Mouse (Mus musculus) heart, adult 2 months (tissue): ENCODE measurements around the gene Olfr482. TPM values are rescaled to one million over a fixed set of nuclear protein-coding genes. Genes with fewer than 3 reads are reported as not detected.

Experiments
- DNase-seq, 2 experiments: peaks; one replicate each; pipeline ENCODE4 v3.0.0; 2021
- H3K27ac ChIP-seq: fragments of 200-600 bp; 2 replicates; pipeline ENCODE4 v1.8.1; 2022
- H3K27me3 ChIP-seq: fragments of 200-500 bp; 2 replicates; pipeline ENCODE4 v1.6.1; 2012; ENCODE audit warnings: mild to moderate bottlenecking, low read length, inconsistent platforms, mixed read lengths; ENCODE audit not compliant: control insufficient read depth, insufficient read depth
- H3K36me3 ChIP-seq: fragments of 200-500 bp; 2 replicates; pipeline ENCODE4 v1.6.1; 2012; ENCODE audit warnings: low read length, inconsistent platforms; ENCODE audit not compliant: control insufficient read depth, insufficient read depth
- H3K4me1 ChIP-seq: fragments of 200-500 bp; 2 replicates; pipeline ENCODE4 v1.6.1; 2011; ENCODE audit warnings: low read length; ENCODE audit not compliant: control insufficient read depth, insufficient read depth
- H3K4me3 ChIP-seq: fragments of 200-600 bp; 2 replicates; pipeline ENCODE4 v1.8.1; 2022
- H3K79me2 ChIP-seq: fragments of 200-500 bp; replicated peaks from 2 replicates; pipeline ENCODE4 v1.6.1; 2012; ENCODE audit warnings: mild to moderate bottlenecking, inconsistent platforms, low read length, moderate library complexity, mixed read lengths; ENCODE audit not compliant: control insufficient read depth, insufficient read depth
- H3K9ac ChIP-seq: fragments of 200-500 bp; 2 replicates; pipeline ENCODE4 v1.6.1; 2012; ENCODE audit warnings: low read depth, mild to moderate bottlenecking, control low read depth, inconsistent platforms, low read length, mixed read lengths
- CTCF ChIP-seq: fragments of 200-600 bp; IDR thresholded peaks from 2 replicates; pipeline ENCODE4 v1.8.1; 2022; ENCODE audit warnings: antibody characterized with exemption, mild to moderate bottlenecking, moderate library complexity
- EP300 ChIP-seq: fragments of 200-500 bp; IDR thresholded peaks from 2 replicates; pipeline ENCODE4 v1.6.1; 2011; ENCODE audit warnings: low read depth, low read length, control low read depth; ENCODE audit not compliant: insufficient read depth
- POLR2A ChIP-seq: fragments of 200-500 bp; IDR thresholded peaks from 2 replicates; pipeline ENCODE4 v1.6.1; 2011; ENCODE audit warnings: mild to moderate bottlenecking, low read depth, low read length, control low read depth; ENCODE audit not compliant: insufficient read depth
- WGBS: fragments of 180-500 bp; shearing (Covaris S2); methylation state at CpG from one replicate; pipeline ENCODE4 v1.1.7; 2018; 5-methylcytosine and 5-hydroxymethylcytosine counted together
- intact Hi-C: fragments of 180-260 bp; cut with DNase I; formaldehyde crosslinking; loops from one replicate; pipeline ENCODE4 v1.15.1; 2025
- long read RNA-seq: library from polyadenylated mRNA; stranded (forward); transcript quantifications from one replicate; pipeline ENCODE4 v2.0.0, GENCODE M21; 2021
- polyA plus RNA-seq: library from polyadenylated mRNA; depleted of rRNA; stranded (reverse); fragments of >200 nt; gene quantifications from 2 replicates; pipeline ENCODE4 v1.2.3, GENCODE M21; 2012; rRNA removed
- total RNA-seq, 2 experiments: library from RNA; stranded (reverse); gene quantifications; 2 replicates each; pipeline ENCODE4 v1.2.3; 2021

Olfr482 gene
- total RNA-seq (under 1 TPM; 0.68 to 0.91 TPM), polyA plus RNA-seq (not detected in 2 replicates)
- long read RNA-seq, result 0 reads

GRCm38 (mm10) chr7:108097486-108097885 is at the start of gene Olfr482:
Olfr482 (minus strand) TSS chr7:108097586.
- intact Hi-C loops, result no loop called here
- Histone ChIP-seq H3K27ac (no peak within 1 kb of the TSS), H3K79me2 (no peaks in the 10 kb centered on the region), H3K27me3 (no peaks in the 10 kb centered on the region), H3K36me3 (no peaks in the 10 kb centered on the region), H3K9ac (no peak within 1 kb of the TSS), H3K4me3 (no peak within 1 kb of the TSS), H3K4me1 (no peaks in the 10 kb centered on the region)
- TF ChIP-seq POLR2A, result no peak
- DNase-seq, result no peak
- 52% methylated on average over 1 of the region's 1 CpGs for WGBS

DNA sequence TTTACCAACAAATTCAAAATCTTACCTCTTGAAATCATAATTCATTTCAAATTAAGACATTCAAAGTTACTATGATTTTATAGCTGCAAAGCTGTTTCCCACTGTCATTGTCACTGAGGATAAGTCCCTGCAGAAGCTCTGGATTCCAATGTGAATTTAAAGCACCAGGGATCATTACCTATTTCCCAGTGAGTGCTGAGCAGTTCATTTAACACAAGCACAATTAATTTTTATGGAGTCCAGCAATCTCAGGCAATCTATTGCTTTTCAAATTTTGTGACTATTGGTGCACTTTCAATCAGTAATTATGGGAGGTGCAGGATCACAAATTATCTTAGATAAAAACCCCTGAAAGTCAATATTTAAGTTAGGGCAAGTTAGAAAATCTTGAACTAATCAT is 30.0 kb upstream of the Olfr482 start, which contains the start of gene Olfr484:
Gene Olfr484 (minus strand): TSS at position 101 of the 400 bp plus-strand sequence.
- intact Hi-C loops, result no loop called here

DNA sequence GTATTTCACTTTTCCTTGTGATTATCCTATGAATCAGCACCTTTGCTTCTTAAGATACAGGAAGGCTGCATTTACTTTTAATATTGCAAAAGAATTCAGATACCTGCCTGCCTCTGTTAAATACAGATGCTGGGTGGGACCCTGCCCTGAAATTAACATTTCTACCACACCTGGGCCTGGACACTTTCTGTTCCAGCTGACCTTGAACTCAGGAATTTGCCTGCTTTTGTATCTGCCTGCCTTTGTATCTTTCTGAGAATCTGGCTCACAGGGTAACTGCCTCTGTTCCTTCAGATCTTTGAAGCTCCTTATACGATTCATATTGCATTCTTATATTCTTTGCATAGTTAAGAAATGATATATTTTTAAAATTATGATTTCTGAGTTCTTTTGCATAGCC is 24.0 kb upstream of the Olfr482 start:
- no peaks in the 10 kb centered on the region for H3K36me3 ChIP-seq
- H3K27me3 ChIP-seq, result no peaks in the 10 kb centered on the region
- H3K4me3 ChIP-seq, result no peak overlapping the region
- H3K79me2 ChIP-seq, result no peaks in the 10 kb centered on the region
- intact Hi-C loops, result no loop called here
- TF ChIP-seq CTCF (no peak), EP300 (no peak), POLR2A (no peak)
- H3K27ac ChIP-seq, result no peak overlapping the region
- DNase-seq, result no peak
- H3K4me1 ChIP-seq, result no peaks in the 10 kb centered on the region
- 38% methylated on average over 1 of the region's 1 CpGs for WGBS
- H3K9ac ChIP-seq, result no peak overlapping the region

More for the DNA sequence above, 30.0 kb upstream of the Olfr482 start, which contains the start of gene Olfr484:
- Histone ChIP-seq H3K9ac (no peak within 1 kb of the TSS), H3K79me2 (no peaks in the 10 kb centered on the region), H3K4me3 (no peak within 1 kb of the TSS), H3K36me3 (no peaks in the 10 kb centered on the region), H3K4me1 (no peaks in the 10 kb centered on the region), H3K27me3 (no peaks in the 10 kb centered on the region), H3K27ac (no peak within 1 kb of the TSS)
- no peak for DNase-seq
- TF ChIP-seq EP300, result no peak
- no peak for TF ChIP-seq CTCF
- no peak for TF ChIP-seq POLR2A

- H3K79me2 ChIP-seq, result no peaks in the 10 kb centered on the region
- 4% methylated on average over 1 of the region's 1 CpGs for WGBS
- no peak overlapping the region for H3K4me3 ChIP-seq
- H3K27ac ChIP-seq, result no peak overlapping the region
- intact Hi-C loops, result no loop called here
- TF ChIP-seq EP300 (no peak), CTCF (no peak), POLR2A (no peak)
- no peaks in the 10 kb centered on the region for H3K27me3 ChIP-seq
- H3K9ac ChIP-seq, result no peak overlapping the region
- no peaks in the 10 kb centered on the region for H3K4me1 ChIP-seq
- H3K36me3 ChIP-seq, result no peaks in the 10 kb centered on the region
- no peak for DNase-seq
These were observed 23.3 kb upstream of the Olfr482 start for GRCm38 (mm10) chr7:108120681-108121080.

DNA sequence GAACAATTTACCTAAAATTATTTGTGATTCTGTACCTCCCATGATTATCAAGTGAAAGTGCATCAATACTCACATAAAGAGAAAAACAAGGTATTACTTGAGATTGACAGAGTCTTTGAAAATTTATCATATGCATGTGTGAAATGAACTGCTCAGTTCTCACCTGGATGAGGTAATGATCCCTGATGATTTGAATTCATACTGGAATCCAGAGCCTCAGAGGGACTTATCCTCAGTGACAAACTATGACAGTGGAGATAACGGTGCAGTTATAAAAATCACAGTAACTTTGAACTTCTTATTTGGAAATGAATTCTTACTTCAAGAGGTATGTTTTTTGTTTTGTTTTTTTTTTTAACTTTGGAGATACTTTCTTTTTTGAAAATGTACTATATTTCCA is 3.2 kb upstream of the Olfr482 start, which contains the start of gene Olfr483:
Gene Olfr483 (plus strand): TSS at position 301 of the 400 bp plus-strand sequence.
- TF ChIP-seq EP300 (no peak), CTCF (no peak), POLR2A (no peak)
- no peak within 1 kb of the TSS for H3K27ac ChIP-seq
- no peaks in the 10 kb centered on the region for H3K79me2 ChIP-seq
- no peak for DNase-seq
- intact Hi-C loops, result no loop called here
- WGBS, result 61% methylated on average over 1 of the region's 1 CpGs
- H3K4me1 ChIP-seq, result no peaks in the 10 kb centered on the region
- no peaks in the 10 kb centered on the region for H3K36me3 ChIP-seq
- no peak within 1 kb of the TSS for H3K9ac ChIP-seq
- no peak within 1 kb of the TSS for H3K4me3 ChIP-seq
- no peaks in the 10 kb centered on the region for H3K27me3 ChIP-seq

DNA sequence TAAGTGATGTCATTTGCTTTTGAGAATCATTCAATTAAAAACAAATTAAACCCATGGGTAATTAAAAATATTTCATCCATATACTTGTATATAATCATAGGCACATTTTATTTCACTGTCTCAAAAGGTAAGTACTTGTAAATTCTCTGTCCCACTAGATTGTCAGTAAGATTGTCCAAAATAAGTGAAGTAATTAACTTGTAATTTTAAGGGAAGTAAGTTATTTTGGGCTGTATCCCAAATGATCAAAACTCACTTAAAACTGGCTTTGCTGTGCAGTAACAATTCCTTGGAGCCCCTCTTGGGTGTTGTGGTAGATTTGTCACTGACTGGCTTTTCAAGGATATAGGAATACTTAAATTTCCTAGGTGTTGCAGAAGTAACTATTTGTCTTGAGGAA is 17.8 kb downstream of the Olfr482 start, which contains the start of gene Olfr481:
Gene Olfr481 (plus strand): TSS at position 301 of the 400 bp plus-strand sequence.
- H3K9ac ChIP-seq, result no peak within 1 kb of the TSS
- no peak within 1 kb of the TSS for H3K27ac ChIP-seq
- H3K36me3 ChIP-seq, result no peaks in the 10 kb centered on the region
- intact Hi-C loops, result no loop called here
- H3K27me3 ChIP-seq, result no peaks in the 10 kb centered on the region
- no peaks in the 10 kb centered on the region for H3K79me2 ChIP-seq
- DNase-seq, result no peak
- H3K4me3 ChIP-seq, result no peak within 1 kb of the TSS
- TF ChIP-seq CTCF (no peak), POLR2A (no peak), EP300 (no peak)
- no peaks in the 10 kb centered on the region for H3K4me1 ChIP-seq

DNA sequence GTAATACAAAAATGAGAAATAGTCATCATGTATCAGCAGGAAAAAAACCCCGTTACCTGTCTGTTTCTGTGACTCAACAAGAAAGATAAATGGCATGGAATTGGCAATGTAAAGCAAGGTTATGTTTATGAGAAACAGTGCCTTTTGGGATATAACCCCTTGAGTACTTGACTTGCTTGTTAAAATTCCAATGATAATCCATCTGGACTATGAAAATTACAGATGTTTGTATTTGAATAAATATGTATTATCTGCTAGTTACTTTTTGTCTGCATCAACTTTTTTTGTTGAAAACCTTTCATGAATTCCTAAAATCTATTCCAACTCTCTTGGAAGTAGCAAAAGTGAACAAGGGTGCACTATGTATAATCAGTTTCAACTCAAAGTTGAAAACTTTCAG is 30.1 kb downstream of the Olfr482 start, which contains the start of gene Olfr480:
Gene Olfr480 (minus strand): TSS at position 101 of the 400 bp plus-strand sequence.
- no peak for DNase-seq
- Histone ChIP-seq H3K9ac (no peak within 1 kb of the TSS), H3K27ac (no peak within 1 kb of the TSS), H3K79me2 (no peaks in the 10 kb centered on the region), H3K4me3 (no peak within 1 kb of the TSS), H3K4me1 (no peaks in the 10 kb centered on the region), H3K27me3 (no peaks in the 10 kb centered on the region), H3K36me3 (no peaks in the 10 kb centered on the region)
- TF ChIP-seq POLR2A (no peak), CTCF (no peak), EP300 (no peak)
- intact Hi-C loops, result no loop called here
- 54% methylated on average over 1 of the region's 1 CpGs for WGBS
